Mouse (Mus musculus) liver, embryonic 11.5 days (tissue): ENCODE results near the gene Tdo2. TPM values are rescaled to one million over a fixed set of nuclear protein-coding genes. Genes with fewer than 3 reads are reported as not detected.
A peak's percentile ranks its signal among the peaks of the same experiment; 100 is the strongest.

ENCODE experiments used
- ATAC-seq: fragments of 200-750 bp; cut with Nextera tagmentation; replicated peaks from 2 replicates; pipeline ENCODE4 v1.8.0; 2017; ENCODE audit warnings: moderate number of reproducible peaks, mild to moderate bottlenecking, moderate TSS enrichment, moderate library complexity; ENCODE audit not compliant: low FRiP score
- DNase-seq: peaks from one replicate; pipeline ENCODE4 v3.0.0-alpha.2; 2017; ENCODE audit warnings: low spot score
- H3K27ac ChIP-seq: fragments of 300-500 bp; sonication (generic); 2 replicates; pipeline ENCODE4 v1.5.1; 2014; ENCODE audit warnings: mild to moderate bottlenecking, low read depth, low read length, control low read depth
- H3K27me3 ChIP-seq: fragments of 300-500 bp; sonication (generic); replicated peaks from 2 replicates; pipeline ENCODE4 v1.6.1; 2014; ENCODE audit warnings: low read length, mixed read lengths; ENCODE audit not compliant: control insufficient read depth, insufficient read depth
- H3K36me3 ChIP-seq: fragments of 300-500 bp; sonication (generic); 2 replicates; pipeline ENCODE4 v1.6.1; 2014; ENCODE audit warnings: mild to moderate bottlenecking, low read length, moderate library complexity, mixed read lengths; ENCODE audit not compliant: control insufficient read depth, insufficient read depth
- H3K4me1 ChIP-seq: fragments of 300-500 bp; sonication (generic); replicated peaks from 2 replicates; pipeline ENCODE4 v1.6.1; 2014; ENCODE audit warnings: low read length, mixed read lengths; ENCODE audit not compliant: control insufficient read depth, insufficient read depth
- H3K4me2 ChIP-seq: fragments of 300-500 bp; sonication (generic); 2 replicates; pipeline ENCODE4 v1.6.1; 2014; ENCODE audit warnings: mild to moderate bottlenecking, control low read depth, moderate library complexity
- H3K4me3 ChIP-seq: fragments of 300-500 bp; sonication (generic); 2 replicates; pipeline ENCODE4 v1.5.1; 2014; ENCODE audit warnings: low read depth, low read length, control low read depth
- H3K9ac ChIP-seq: fragments of 300-500 bp; sonication (generic); 2 replicates; pipeline ENCODE4 v1.6.1; 2014; ENCODE audit warnings: low read depth, low read length, control low read depth
- H3K9me3 ChIP-seq: fragments of 300-500 bp; sonication (generic); 2 replicates; pipeline ENCODE4 v1.6.1; 2016; ENCODE audit warnings: low read length, inconsistent platforms, mixed read lengths; ENCODE audit not compliant: control insufficient read depth
- WGBS: fragments of 180-500 bp; shearing (Covaris S2); extraction: QIAGEN DNeasy Blood & Tissue Kit; methylation state at CpG from one replicate; pipeline ENCODE4 v1.1.7; 2014; 5-methylcytosine and 5-hydroxymethylcytosine counted together
- polyA plus RNA-seq: library from polyadenylated mRNA; unstranded; fragments of >200 nt; fragmentation: Nextera tagmentation; extraction: Ambion mirVana; gene quantifications from 2 replicates; pipeline ENCODE4 v1.2.1, GENCODE M21; 2014

Tdo2 gene
- polyA plus RNA-seq, 1 experiment from 2014 or later = 0.38 TPM

GRCm38 (mm10) chr3:81961336-81961735 lies 14.7 kb downstream of the Tdo2 start:
- no peaks in the 10 kb centered on the region for H3K9me3 ChIP-seq
- ATAC-seq = no peak
- H3K4me1 ChIP-seq = no peaks in the 10 kb centered on the region
- no peak overlapping the region for H3K9ac ChIP-seq
- no peak overlapping the region for H3K4me2 ChIP-seq
- H3K27me3 ChIP-seq = no peaks in the 10 kb centered on the region
- H3K27ac ChIP-seq = no peak overlapping the region
- H3K4me3 ChIP-seq = no peak overlapping the region
- no peaks in the 10 kb centered on the region for H3K36me3 ChIP-seq
- WGBS = 64% methylated on average over 5 of the region's 5 CpGs
- no peak for DNase-seq

- ATAC-seq (no peak), DNase-seq (no peak)
- Histone ChIP-seq H3K9me3 (no peaks in the 10 kb centered on the region), H3K4me1 (no peaks in the 10 kb centered on the region), H3K9ac (no peak overlapping the region), H3K27ac (no peak overlapping the region), H3K27me3 (no peaks in the 10 kb centered on the region), H3K4me3 (no peak overlapping the region), H3K4me2 (no peak overlapping the region), H3K36me3 (no peaks in the 10 kb centered on the region)
- WGBS = 84% methylated on average over 5 of the region's 5 CpGs
These were observed 18.5 kb downstream of the Tdo2 start for GRCm38 (mm10) chr3:81957484-81957883.

- H3K27me3 ChIP-seq = no peaks in the 10 kb centered on the region
- no peak overlapping the region for H3K9ac ChIP-seq
- H3K4me2 ChIP-seq = no peak overlapping the region
- H3K9me3 ChIP-seq = no peaks in the 10 kb centered on the region
- ATAC-seq (no peak), DNase-seq (no peak)
- no peaks in the 10 kb centered on the region for H3K36me3 ChIP-seq
- H3K4me1 ChIP-seq = no peaks in the 10 kb centered on the region
- H3K27ac ChIP-seq = no peak overlapping the region
- WGBS = 66% methylated on average over 2 of the region's 2 CpGs
- H3K4me3 ChIP-seq = no peak overlapping the region
These were observed 24.2 kb downstream of the Tdo2 start for GRCm38 (mm10) chr3:81951785-81952184.

- Histone ChIP-seq H3K36me3 (no peaks in the 10 kb centered on the region), H3K4me2 (no peak overlapping the region), H3K4me1 (no peaks in the 10 kb centered on the region), H3K27me3 (no peaks in the 10 kb centered on the region), H3K4me3 (no peak overlapping the region), H3K9me3 (no peaks in the 10 kb centered on the region), H3K9ac (no peak overlapping the region), H3K27ac (no peak overlapping the region)
- ATAC-seq (peak; percentile 62), DNase-seq (no peak)
- 21% methylated on average over 1 of the region's 1 CpGs for WGBS
These were observed 27.0 kb downstream of the Tdo2 start for GRCm38 (mm10) chr3:81949048-81949447.

GRCm38 (mm10) chr3:81944851-81945393 lies 31.1 kb downstream of the Tdo2 start:
- Histone ChIP-seq H3K4me2 (no peak overlapping the region), H3K27me3 (no peaks in the 10 kb centered on the region), H3K36me3 (no peaks in the 10 kb centered on the region), H3K4me1 (no peaks in the 10 kb centered on the region), H3K4me3 (no peak overlapping the region), H3K9me3 (no peaks in the 10 kb centered on the region), H3K9ac (no peak overlapping the region), H3K27ac (no peak overlapping the region)
- no peak for ATAC-seq
- no peak for DNase-seq
- 89% methylated on average over 7 of the region's 7 CpGs for WGBS

GRCm38 (mm10) chr3:81943097-81943496 lies 32.9 kb downstream of the Tdo2 start:
- 78% methylated on average over 3 of the region's 3 CpGs for WGBS

GRCm38 (mm10) chr3:81942341-81942740 lies 33.7 kb downstream of the Tdo2 start:
- Histone ChIP-seq H3K27ac (no peak overlapping the region), H3K9me3 (no peaks in the 10 kb centered on the region), H3K4me1 (no peaks in the 10 kb centered on the region), H3K4me3 (no peak overlapping the region), H3K36me3 (no peaks in the 10 kb centered on the region), H3K27me3 (no peaks in the 10 kb centered on the region), H3K4me2 (no peak overlapping the region), H3K9ac (no peak overlapping the region)
- 85% methylated on average over 3 of the region's 3 CpGs for whole genome bisulfite sequencing
- no peak for ATAC-seq
- no peak for DNase-seq

More at GRCm38 (mm10) chr3:81943097-81943496, 32.9 kb downstream of the Tdo2 start:
- Histone ChIP-seq H3K27me3 (no peaks in the 10 kb centered on the region), H3K4me2 (no peak overlapping the region), H3K9me3 (no peaks in the 10 kb centered on the region), H3K9ac (no peak overlapping the region), H3K36me3 (no peaks in the 10 kb centered on the region), H3K27ac (no peak overlapping the region), H3K4me3 (no peak overlapping the region), H3K4me1 (no peaks in the 10 kb centered on the region)
- DNase-seq (no peak), ATAC-seq (no peak)

GRCm38 (mm10) chr3:81938924-81939323 lies 37.1 kb downstream of the Tdo2 start:
- Histone ChIP-seq H3K27ac (no peak overlapping the region), H3K9ac (no peak overlapping the region), H3K4me3 (no peak overlapping the region), H3K4me1 (no peaks in the 10 kb centered on the region), H3K27me3 (no peaks in the 10 kb centered on the region), H3K9me3 (no peaks in the 10 kb centered on the region), H3K4me2 (no peak overlapping the region), H3K36me3 (no peaks in the 10 kb centered on the region)
- no peak for ATAC-seq
- 50% methylated on average over 3 of the region's 3 CpGs for WGBS
- no peak for DNase-seq

- H3K4me3 ChIP-seq = no peak overlapping the region
- H3K4me2 ChIP-seq = peak overlapping the region; percentile 56; the same call in 1 of the 2 replicates
- H3K36me3 ChIP-seq = no peaks in the 10 kb centered on the region
- H3K27ac ChIP-seq = no peak overlapping the region
- DNase-seq = no peak
- ATAC-seq = no peak
- H3K27me3 ChIP-seq = no peaks in the 10 kb centered on the region
- 76% methylated on average over 4 of the region's 4 CpGs for WGBS
- H3K9me3 ChIP-seq = no peaks in the 10 kb centered on the region
- no peak overlapping the region for H3K9ac ChIP-seq
- H3K4me1 ChIP-seq = no peaks in the 10 kb centered on the region
These were observed 42.7 kb downstream of the Tdo2 start for GRCm38 (mm10) chr3:81933348-81933747.
